Mouse (Mus musculus): Measurements from ENCODE around the gene Taldo1.

GRCm38 (mm10) chr7:141408833-141409232 lies 16.8 kb downstream of the Taldo1 start:
- TF ChIP-seq POLR2A (IDR thresholded peaks at IDR 0.05; ENCODE audit: borderline replicate concordance, control insufficient read depth, low read depth, low read length) (no peak), CTCF (IDR thresholded peaks at IDR 0.05; ENCODE audit: control insufficient read depth, insufficient read depth, low read length) (peak; percentile 92)
